Mouse (Mus musculus): Measurements from ENCODE around the gene Rac1.

DNA sequence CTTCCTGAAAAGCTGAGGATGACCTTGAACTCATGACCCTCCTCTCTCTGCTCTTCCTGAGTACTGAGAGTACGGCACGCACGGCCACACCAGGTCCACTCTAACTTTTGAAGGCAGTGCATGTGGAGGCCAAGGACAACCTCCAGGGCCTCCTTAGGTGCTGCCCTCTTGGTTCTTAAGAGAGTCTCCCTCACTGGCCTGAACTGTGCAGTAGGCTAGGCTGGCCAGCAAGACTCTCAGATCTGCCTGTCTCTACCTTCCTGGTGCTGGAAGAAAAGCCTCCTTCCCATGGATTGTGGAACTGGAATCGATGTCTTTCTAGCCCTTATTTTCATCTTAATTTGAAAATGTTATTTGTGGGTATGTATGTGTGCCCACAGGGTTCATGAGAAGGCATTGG, 33.2 kb upstream of the Rac1 start:
- no peak for TF ChIP-seq CTCF (IDR thresholded peaks at IDR 0.05; ENCODE audit: borderline replicate concordance, control insufficient read depth, extremely low read depth, insufficient read depth, low read length, poor library complexity)
- TF ChIP-seq POLR2A (IDR thresholded peaks at IDR 0.05; ENCODE audit: control insufficient read depth, extremely low read depth, insufficient read depth, low read length, poor library complexity) = no peak

All from thymus, adult 2 months (tissue).